Comparison of ENCODE assay signal across 29 mouse cellular contexts in genomic region chr17:26490072-26490471, GRCm38 (mm10).
DNase-seq lines count a peak whose midpoint lies in the region; ATAC-seq and TF ChIP-seq lines count a peak whose summit lies in the region.
"Had no signal": no experiment of that assay in that cellular context is flagged by ENCODE, and none has a peak within 500 bp of the region (broad histone marks: within the 10 kb centered on the region; RNA-seq: fewer than 3 reads in every experiment).

No protein-coding gene starts in this region.

- H3K27me3 ChIP-seq in heart, embryonic 12.5 days (replicated peaks), result no peaks in the 10 kb centered on the region
- no peaks in the 10 kb centered on the region for H3K27me3 ChIP-seq in thymus, adult 2 months (ENCODE audit: control insufficient read depth, insufficient read depth, low read length)
- H3K27me3 ChIP-seq: forebrain, embryonic 12.5 days; hindbrain, embryonic 13.5 days; limb, embryonic 12.5 days; liver, embryonic 15.5 days; midbrain, embryonic 15.5 days; Patski; stomach, embryonic 15.5 days had no signal

- peak overlapping the region; percentile 94 for H3K27ac ChIP-seq in gastrocnemius, adult 2 months
- peak overlapping the region; percentile 88 for H3K27ac ChIP-seq in heart, embryonic 12.5 days (ENCODE audit: poor library complexity, severe bottlenecking)
- H3K27ac ChIP-seq in thymus, adult 2 months (ENCODE audit: control insufficient read depth, insufficient read depth, low read length), result no peak overlapping the region
- H3K27ac ChIP-seq: forebrain, embryonic 12.5 days; hindbrain, embryonic 13.5 days; limb, embryonic 12.5 days; liver, embryonic 15.5 days; midbrain, embryonic 10.5 days; midbrain, embryonic 15.5 days; stomach, embryonic 15.5 days had no signal

- WGBS in heart, embryonic 12.5 days, result 90% methylated on average over 10 of the region's 10 CpGs
- 95% methylated on average over 10 of the region's 10 CpGs for WGBS in thymus, adult 2 months

- H3K4me2 ChIP-seq in heart, embryonic 12.5 days, result no peak overlapping the region
- H3K4me2 ChIP-seq: forebrain, embryonic 12.5 days; hindbrain, embryonic 13.5 days; limb, embryonic 12.5 days; liver, embryonic 15.5 days; lung, embryonic 14.5 days; midbrain, embryonic 15.5 days; stomach, embryonic 15.5 days had no signal

- H3K9ac ChIP-seq in heart, embryonic 12.5 days, result no peak overlapping the region
- H3K9ac ChIP-seq: forebrain, embryonic 12.5 days; forebrain, postnatal 0 days; hindbrain, embryonic 13.5 days; limb, embryonic 12.5 days; liver, embryonic 15.5 days; lung, embryonic 14.5 days; midbrain, embryonic 15.5 days; stomach, embryonic 15.5 days had no signal

- no peak; the same call in 1 of the 2 replicates for ATAC-seq in heart, embryonic 12.5 days (ENCODE audit: insufficient number of reproducible peaks, low FRiP score)
- ATAC-seq in erythroid progenitor cell, adult 5-6 weeks (replicated peaks; ENCODE audit: low FRiP score, poor library complexity, severe bottlenecking), result 0 out of 2 replicates have a peak, but pooled peaks have one; percentile 21
- ATAC-seq: forebrain, postnatal 0 days; intestine, embryonic 16.5 days; midbrain, embryonic 15.5 days; Patski had no signal

- peaks cover 20% of the 10 kb centered on the region for H3K9me3 ChIP-seq in heart, embryonic 12.5 days (replicated peaks)
- H3K9me3 ChIP-seq: midbrain, embryonic 15.5 days; stomach, embryonic 15.5 days had no signal

- intact Hi-C loops in gastrocnemius, adult 2 months (cut with DNase I), result loop anchor here (1.0 kb wide), 1 partner anchor 18 kb away; no protein-coding TSS in a partner anchor
- intact Hi-C loops in gastrocnemius, postnatal 36 days (cut with DNase I), result no loop called here
- intact Hi-C loops in heart, postnatal 25 days (cut with DNase I), result no loop called here

- peaks cover 37% of the 10 kb centered on the region for H3K4me1 ChIP-seq in heart, embryonic 12.5 days (replicated peaks)
- no peaks in the 10 kb centered on the region for H3K4me1 ChIP-seq in thymus, adult 2 months (replicated peaks; ENCODE audit: control insufficient read depth, insufficient read depth, low read length)
- H3K4me1 ChIP-seq: forebrain, embryonic 12.5 days; hindbrain, embryonic 13.5 days; limb, embryonic 12.5 days; liver, embryonic 15.5 days; midbrain, embryonic 10.5 days; midbrain, embryonic 15.5 days; stomach, embryonic 15.5 days had no signal

- TF ChIP-seq POLR2A in thymus, adult 2 months (IDR thresholded peaks at IDR 0.05; ENCODE audit: control insufficient read depth, extremely low read depth, insufficient read depth, low read length, poor library complexity), result no peak

- no peaks in the 10 kb centered on the region for H3K36me3 ChIP-seq in heart, embryonic 12.5 days
- H3K36me3 ChIP-seq in thymus, adult 2 months (ENCODE audit: control insufficient read depth, insufficient read depth, low read length), result no peaks in the 10 kb centered on the region
- H3K36me3 ChIP-seq: forebrain, embryonic 12.5 days; G1E; hindbrain, embryonic 13.5 days; limb, embryonic 12.5 days; liver, embryonic 15.5 days; midbrain, embryonic 10.5 days; midbrain, embryonic 15.5 days; stomach, embryonic 15.5 days had no signal

- TF ChIP-seq CTCF in gastrocnemius, adult 2 months (IDR thresholded peaks at IDR 0.05), result no peak
- TF ChIP-seq CTCF in thymus, adult 2 months (IDR thresholded peaks at IDR 0.05; ENCODE audit: borderline replicate concordance, control insufficient read depth, extremely low read depth, insufficient read depth, low read length, poor library complexity), result no peak

- peak overlapping the region; percentile 66 for H3K4me3 ChIP-seq in gastrocnemius, adult 2 months
- no peak overlapping the region for H3K4me3 ChIP-seq in heart, embryonic 12.5 days
- no peak overlapping the region for H3K4me3 ChIP-seq in thymus, adult 2 months (ENCODE audit: control insufficient read depth, insufficient read depth, low read length)
- H3K4me3 ChIP-seq: erythroblast, embryonic 14.5 days; forebrain, embryonic 12.5 days; hindbrain, embryonic 13.5 days; limb, embryonic 12.5 days; liver, embryonic 15.5 days; midbrain, embryonic 10.5 days; midbrain, embryonic 15.5 days; stomach, embryonic 15.5 days had no signal

- peak; percentile 62 for DNase-seq in gastrocnemius, adult 2 months
- DNase-seq in gastrocnemius, postnatal 36 days, result no peak
- no peak for DNase-seq in heart, postnatal 25 days (ENCODE audit: low spot score)
- DNase-seq in ES-CJ7 (ENCODE audit: low read depth, low spot score), result peak; percentile 17
- no peak for DNase-seq in B cell, adult 2 months
- DNase-seq in thymus, adult 2 months, result no peak
- DNase-seq: adrenal gland, postnatal 25 days; cerebellum, postnatal 10 days; forebrain, postnatal 0 days; gastrocnemius, postnatal 14 days; kidney, postnatal 14 days; layer of hippocampus, adult 9-11 months; lung, embryonic 14.5 days; lung, postnatal 14 days; right cerebral cortex, postnatal 25 days; thymus, postnatal 14 days had no signal

Comparison
In these comparisons a context has a peak if more than half of its experiments do, and no peak if none do; other contexts are left out.
1. DNase-seq: peak in gastrocnemius, adult 2 months (single experiment) and ES-CJ7 (single experiment); none in gastrocnemius, postnatal 36 days (0 of 2), heart, postnatal 25 days (single experiment), B cell, adult 2 months (0 of 2) and thymus, adult 2 months (single experiment).